Comparison of ENCODE assay signal across 9 mouse cellular contexts in the genomic region with DNA sequence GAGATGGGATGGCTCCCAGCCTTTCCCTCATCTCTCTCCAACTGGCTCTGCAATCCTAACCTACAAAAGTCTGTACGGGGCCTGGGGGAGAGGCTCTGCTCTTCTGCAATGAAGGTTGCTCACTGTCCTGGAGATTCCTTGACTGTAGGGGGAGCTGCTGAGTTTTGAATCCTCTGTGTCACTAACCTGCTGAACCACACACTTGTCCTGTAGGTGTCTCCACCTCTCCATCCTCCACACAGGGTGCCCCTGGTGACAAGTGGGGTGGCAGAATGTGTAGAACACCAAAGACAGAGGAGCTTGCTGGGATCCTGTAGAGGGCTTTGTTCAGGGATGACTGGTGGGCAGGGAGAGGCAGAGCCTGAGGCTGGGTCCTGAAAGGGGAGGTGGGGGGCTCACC. TPM values are rescaled to one million over a fixed set of nuclear protein-coding genes. Genes with fewer than 3 reads are reported as not detected.
DNase-seq lines count a peak whose midpoint lies in the region; ATAC-seq and TF ChIP-seq lines count a peak whose summit lies in the region.
"Had no signal": no experiment of that assay in that cellular context is flagged by ENCODE, and none has a peak within 500 bp of the region (broad histone marks: within the 10 kb centered on the region; RNA-seq: fewer than 3 reads in every experiment).

No protein-coding gene starts in this region.

- H3K4me3 ChIP-seq in forebrain, embryonic 11.5 days (ENCODE audit: low read depth, low read length) = no peak overlapping the region
- H3K4me3 ChIP-seq in forebrain, embryonic 16.5 days (replicated peaks; ENCODE audit: low read length) = no peak overlapping the region
- no peak overlapping the region for H3K4me3 ChIP-seq in MEL (ENCODE audit: control insufficient read depth in 1 of 2, insufficient read depth in 1 of 2, low read depth in 2 of 2, low read length in 2 of 2)
- no peak overlapping the region for H3K4me3 ChIP-seq in heart, embryonic 11.5 days (ENCODE audit: low read depth, low read length)
- no peak overlapping the region for H3K4me3 ChIP-seq in lung, embryonic 14.5 days (ENCODE audit: low read depth, low read length)

- H3K36me3 ChIP-seq in forebrain, embryonic 11.5 days (ENCODE audit: control insufficient read depth, insufficient read depth, low read length) = no peaks in the 10 kb centered on the region
- H3K36me3 ChIP-seq in forebrain, embryonic 16.5 days (ENCODE audit: control insufficient read depth, insufficient read depth) = no peaks in the 10 kb centered on the region
- H3K36me3 ChIP-seq in MEL (ENCODE audit: control insufficient read depth in 1 of 2, insufficient read depth in 2 of 2, low read length in 2 of 2) = no peaks in the 10 kb centered on the region
- no peaks in the 10 kb centered on the region for H3K36me3 ChIP-seq in heart, embryonic 11.5 days (ENCODE audit: control insufficient read depth, insufficient read depth, low read length)
- H3K36me3 ChIP-seq in lung, embryonic 14.5 days (ENCODE audit: insufficient read depth) = no peaks in the 10 kb centered on the region

- no peak for ATAC-seq in forebrain, embryonic 11.5 days (replicated peaks; ENCODE audit: low FRiP score)
- ATAC-seq in forebrain, embryonic 16.5 days = no peak
- 0 out of 2 replicates have a peak, but pooled peaks have one; percentile 42 for ATAC-seq in heart, embryonic 11.5 days (replicated peaks; ENCODE audit: insufficient number of reproducible peaks, low FRiP score, low TSS enrichment)
- no peak for ATAC-seq in lung, embryonic 14.5 days (ENCODE audit: insufficient read depth)

- H3K27ac ChIP-seq in forebrain, embryonic 11.5 days (ENCODE audit: low read depth, low read length) = no peak overlapping the region
- H3K27ac ChIP-seq in forebrain, embryonic 16.5 days (ENCODE audit: low read length) = no peak overlapping the region
- no peak overlapping the region for H3K27ac ChIP-seq in MEL (ENCODE audit: control insufficient read depth, low read depth, low read length)
- no peak overlapping the region for H3K27ac ChIP-seq in heart, embryonic 11.5 days (ENCODE audit: low read depth, low read length)
- no peak overlapping the region for H3K27ac ChIP-seq in lung, embryonic 14.5 days (ENCODE audit: low read depth)
- H3K27ac ChIP-seq: macrophage had no signal

- H3K9me3 ChIP-seq in forebrain, embryonic 11.5 days (ENCODE audit: control insufficient read depth, low read length) = no peaks in the 10 kb centered on the region
- H3K9me3 ChIP-seq in forebrain, embryonic 16.5 days (ENCODE audit: control insufficient read depth, low read length) = no peaks in the 10 kb centered on the region
- H3K9me3 ChIP-seq in MEL (replicated peaks; ENCODE audit: insufficient read depth, low read length) = no peaks in the 10 kb centered on the region
- H3K9me3 ChIP-seq in heart, embryonic 11.5 days (replicated peaks; ENCODE audit: control insufficient read depth, low read length) = no peaks in the 10 kb centered on the region
- H3K9me3 ChIP-seq in lung, embryonic 14.5 days (ENCODE audit: low read depth, low read length) = no peaks in the 10 kb centered on the region

- TF ChIP-seq EP300 in MEL (IDR thresholded peaks at IDR 0.05; ENCODE audit: low read depth in 1 of 2, low read length in 2 of 2) = no peak

- H3K4me2 ChIP-seq in forebrain, embryonic 11.5 days (ENCODE audit: low read depth, low read length, severe bottlenecking) = no peak overlapping the region
- no peak overlapping the region for H3K4me2 ChIP-seq in forebrain, embryonic 16.5 days (ENCODE audit: low read length)
- H3K4me2 ChIP-seq in heart, embryonic 11.5 days = no peak overlapping the region
- H3K4me2 ChIP-seq in lung, embryonic 14.5 days = no peak overlapping the region

- peak; percentile 65 for DNase-seq in forebrain, embryonic 11.5 days (ENCODE audit: low spot score)
- DNase-seq in MEL (ENCODE audit: low read depth, low spot score) = peak; percentile 88
- peak; percentile 66 for DNase-seq in cerebellum, adult 8-10 months
- peak; percentile 19 to 76 for DNase-seq in layer of hippocampus, adult 18-20 months (ENCODE audit: low spot score in 2 of 2)
- DNase-seq in lung, embryonic 14.5 days = peak; percentile 74
- peak; percentile 45 to 80 for DNase-seq in spleen, postnatal 10 days (ENCODE audit: low spot score in 2 of 2)

- peak; percentile 78 to 98 (median 78) for TF ChIP-seq CTCF in MEL (IDR thresholded peaks at IDR 0.05 in 2 of 3, conservative IDR thresholded peaks at IDR 0.05 in 1 of 3; ENCODE audit: control insufficient read depth in 1 of 3, insufficient read depth in 1 of 3, low read depth in 2 of 3, low read length in 3 of 3, poor library complexity in 1 of 3, severe bottlenecking in 1 of 3)
- TF ChIP-seq CTCF in lung, embryonic 14.5 days (IDR thresholded peaks at IDR 0.05; ENCODE audit: low read depth) = peak; percentile 75

- no peak overlapping the region for H3K9ac ChIP-seq in forebrain, embryonic 11.5 days (ENCODE audit: low read length)
- H3K9ac ChIP-seq in forebrain, embryonic 16.5 days (replicated peaks; ENCODE audit: low read depth, low read length) = no peak overlapping the region
- H3K9ac ChIP-seq in MEL (ENCODE audit: control insufficient read depth, low read depth, low read length, poor library complexity, severe bottlenecking) = no peak overlapping the region
- no peak overlapping the region for H3K9ac ChIP-seq in heart, embryonic 11.5 days (ENCODE audit: low read depth, low read length)
- H3K9ac ChIP-seq in lung, embryonic 14.5 days = no peak overlapping the region

- WGBS in forebrain, embryonic 11.5 days = 17% methylated on average over 1 of the region's 1 CpGs
- WGBS in forebrain, embryonic 16.5 days = 21% methylated on average over 1 of the region's 1 CpGs
- 10% methylated on average over 1 of the region's 1 CpGs for WGBS in heart, embryonic 11.5 days (ENCODE audit: insufficient replicate concordance)
- WGBS in lung, embryonic 14.5 days = 13% methylated on average over 1 of the region's 1 CpGs

- peak; percentile 89 for TF ChIP-seq RAD21 in MEL (IDR thresholded peaks at IDR 0.05; ENCODE audit: low read depth, low read length)

- TF ChIP-seq POLR2A in MEL (IDR thresholded peaks at IDR 0.05; ENCODE audit: control insufficient read depth in 1 of 2, insufficient read depth in 1 of 2, low read depth in 1 of 2, low read length in 2 of 2, poor library complexity in 1 of 2) = no peak

- H3K27me3 ChIP-seq in forebrain, embryonic 11.5 days (ENCODE audit: control insufficient read depth, insufficient read depth, low read length) = no peaks in the 10 kb centered on the region
- no peaks in the 10 kb centered on the region; the same call in 1 of the 2 replicates for H3K27me3 ChIP-seq in forebrain, embryonic 16.5 days (replicated peaks; ENCODE audit: control insufficient read depth, insufficient read depth, low read length)
- H3K27me3 ChIP-seq in MEL (ENCODE audit: control insufficient read depth in 1 of 2, insufficient read depth in 2 of 2, low read length in 2 of 2) = no peaks in the 10 kb centered on the region
- H3K27me3 ChIP-seq in heart, embryonic 11.5 days (ENCODE audit: control insufficient read depth, insufficient read depth, low read length) = peaks cover 5% of the 10 kb centered on the region; the same call in 1 of the 2 replicates
- no peaks in the 10 kb centered on the region for H3K27me3 ChIP-seq in lung, embryonic 14.5 days (ENCODE audit: insufficient read depth, low read length)

- no peaks in the 10 kb centered on the region for H3K79me2 ChIP-seq in MEL (ENCODE audit: control insufficient read depth, insufficient read depth, low read length, poor library complexity)

- H3K4me1 ChIP-seq in forebrain, embryonic 11.5 days (replicated peaks; ENCODE audit: control insufficient read depth, insufficient read depth, low read length) = no peaks in the 10 kb centered on the region
- 0 out of 2 replicates have a peak, but pooled peaks cover 2% of the 10 kb centered on the region for H3K4me1 ChIP-seq in forebrain, embryonic 16.5 days (replicated peaks; ENCODE audit: control insufficient read depth, insufficient read depth, low read length)
- H3K4me1 ChIP-seq in MEL (ENCODE audit: control insufficient read depth in 1 of 2, insufficient read depth in 2 of 2, low read length in 2 of 2) = no peaks in the 10 kb centered on the region
- H3K4me1 ChIP-seq in heart, embryonic 11.5 days (ENCODE audit: control insufficient read depth, insufficient read depth, low read length) = no peaks in the 10 kb centered on the region
- no peaks in the 10 kb centered on the region for H3K4me1 ChIP-seq in lung, embryonic 14.5 days (ENCODE audit: insufficient read depth)

TF ChIP-seq in MEL, 35 proteins besides CTCF, POLR2A, EP300 and RAD21 (continues in another document):
- TF ChIP-seq SIN3A (IDR thresholded peaks at IDR 0.05; ENCODE audit: low read length) (peak; percentile 38; the same call in 1 of the 2 replicates), MYB (IDR thresholded peaks at IDR 0.05; ENCODE audit: low read depth, low read length) (no peak), JUND (IDR thresholded peaks at IDR 0.05; ENCODE audit: low read depth, low read length) (no peak), MAZ (IDR thresholded peaks at IDR 0.05; ENCODE audit: low read depth, low read length) (0 out of 2 replicates have a peak, but pooled peaks have one; percentile 33), BHLHE40 (IDR thresholded peaks at IDR 0.05; ENCODE audit: borderline replicate concordance, low read depth, low read length) (0 out of 2 replicates have a peak, but pooled peaks have one; percentile 4), SMC3 (IDR thresholded peaks at IDR 0.05; ENCODE audit: low read depth, low read length) (peak; percentile 88)

RNA-seq across cellular contexts. Expression of gene Ephx1, which starts 1.6 kb away (rescaled TPM):
- polyA plus RNA-seq in forebrain, embryonic 11.5 days (2014; fragmentation: Nextera tagmentation; extraction: Ambion mirVana) = 0.65 and 1.1 TPM in 2 replicates
- 5.5 and 6.6 TPM in 2 replicates for polyA plus RNA-seq in forebrain, embryonic 16.5 days (2015; fragmentation: Nextera tagmentation; extraction: Ambion mirVana)
- 0.15 and 0.23 TPM in 2 replicates for total RNA-seq in MEL (2012; rRNA removed)
- under 1 TPM in 1 of 2 experiments, not detected in 1; 0.39 TPM for polyA plus RNA-seq in MEL (2012; ENCODE audit: insufficient read depth in 1 of 2, insufficient read length in 2 of 2, low read depth in 1 of 2, low replicate concordance in 2 of 2, missing spikeins in 1 of 2)
- 3.0 and 3.8 TPM in 2 replicates for polyA plus RNA-seq in heart, embryonic 11.5 days (2014; fragmentation: Nextera tagmentation; extraction: Ambion mirVana)
- total RNA-seq in layer of hippocampus, adult 18-20 months (2021) = 10 to 100 TPM; 32.2 to 33.3 TPM
- 3.6 and 4.0 TPM in 2 replicates for polyA plus RNA-seq in lung, embryonic 14.5 days (2014; fragmentation: Nextera tagmentation; extraction: Ambion mirVana)

RNA-seq across cellular contexts. Expression of gene 9130409I23Rik, which starts 28.8 kb away (rescaled TPM):
- polyA plus RNA-seq in forebrain, embryonic 11.5 days (2014; fragmentation: Nextera tagmentation; extraction: Ambion mirVana) = 0.09 TPM in 1 of 2 replicates, not detected in the other
- polyA plus RNA-seq in forebrain, embryonic 16.5 days (2015; fragmentation: Nextera tagmentation; extraction: Ambion mirVana) = not detected in 2 replicates
- not detected in 2 replicates for total RNA-seq in MEL (2012; rRNA removed)
- not detected for polyA plus RNA-seq in MEL (2012; ENCODE audit: insufficient read depth in 1 of 2, insufficient read length in 2 of 2, low read depth in 1 of 2, low replicate concordance in 2 of 2, missing spikeins in 1 of 2)
- polyA plus RNA-seq in heart, embryonic 11.5 days (2014; fragmentation: Nextera tagmentation; extraction: Ambion mirVana) = not detected in 2 replicates
- total RNA-seq in layer of hippocampus, adult 18-20 months (2021) = not detected
- 0.09 TPM in 1 of 2 replicates, not detected in the other for polyA plus RNA-seq in lung, embryonic 14.5 days (2014; fragmentation: Nextera tagmentation; extraction: Ambion mirVana)
- polyA plus RNA-seq: macrophage had no signal
